Mouse (Mus musculus) C2C12 (cell line): ENCODE measurements around the gene E130218I03Rik. TPM values are rescaled to one million over a fixed set of nuclear protein-coding genes. Genes with fewer than 3 reads are reported as not detected.

Source experiments
- H3K27me3 ChIP-seq: one replicate; pipeline ENCODE4 v1.6.1; 2011; ENCODE audit not compliant: control insufficient read depth, insufficient read depth, insufficient read length
- H3K36me3 ChIP-seq: one replicate; pipeline ENCODE4 v1.6.1; 2011; ENCODE audit not compliant: control insufficient read depth, insufficient read depth
- H3K4me3 ChIP-seq: one replicate; pipeline ENCODE4 v1.5.1; 2011; ENCODE audit warnings: mild to moderate bottlenecking, control low read depth; ENCODE audit not compliant: poor library complexity, insufficient read depth, severe bottlenecking
- H3K79me2 ChIP-seq: one replicate; pipeline ENCODE4 v1.6.1; 2011; ENCODE audit not compliant: control insufficient read depth, insufficient read depth
- H3K79me3 ChIP-seq: one replicate; pipeline ENCODE4 v1.6.1; 2011; ENCODE audit warnings: low read depth, control low read depth
- H3ac ChIP-seq: one replicate; pipeline ENCODE3; 2011; ENCODE audit warnings: low read depth; ENCODE audit not compliant: control insufficient read depth, insufficient read length
- CEBPB ChIP-seq: IDR thresholded peaks from one replicate; pipeline ENCODE4 v1.6.1; 2011; ENCODE audit warnings: low read depth, mild to moderate bottlenecking, control low read depth, moderate library complexity
- CTCF ChIP-seq: IDR thresholded peaks from one replicate; pipeline ENCODE4 v1.5.1; 2011; ENCODE audit not compliant: control insufficient read depth, insufficient read depth, insufficient read length
- FOSL1 ChIP-seq: IDR thresholded peaks from one replicate; pipeline ENCODE4 v1.8.0; 2011; ENCODE audit warnings: mild to moderate bottlenecking, low read length; ENCODE audit not compliant: poor library complexity, insufficient read depth, severe bottlenecking
- MAX ChIP-seq: IDR thresholded peaks from one replicate; pipeline ENCODE4 v1.6.1; 2011; ENCODE audit warnings: mild to moderate bottlenecking, control low read depth
- MYOD1 ChIP-seq: IDR thresholded peaks from one replicate; pipeline ENCODE4 v1.6.1; 2011; ENCODE audit warnings: low read depth; ENCODE audit not compliant: control insufficient read depth, insufficient read length
- MYOG ChIP-seq: IDR thresholded peaks from one replicate; pipeline ENCODE4 v1.6.1; 2011; ENCODE audit not compliant: control insufficient read depth, insufficient read length; ENCODE audit errors: extremely low read depth
- USF1 ChIP-seq: IDR thresholded peaks from one replicate; pipeline ENCODE4 v1.6.1; 2011; ENCODE audit warnings: low read depth, mild to moderate bottlenecking, control low read depth, moderate library complexity
- polyA plus RNA-seq: library from polyadenylated mRNA; unstranded; fragments of >200 nt; fragmentation: generic; extraction: Trizol; gene quantifications from one replicate; pipeline ENCODE4 v1.2.1, GENCODE M21; 2012; ENCODE audit warnings: missing spikeins

E130218I03Rik gene
- polyA plus RNA-seq, 1 experiment = 0.36 TPM

- H3K4me3 ChIP-seq = no peak overlapping the region
- no peak overlapping the region for H3ac ChIP-seq
- H3K27me3 ChIP-seq = peaks cover 6% of the 10 kb centered on the region
- no peak for TF ChIP-seq FOSL1
- no peak for TF ChIP-seq MAX
- TF ChIP-seq CEBPB = no peak
- no peak for TF ChIP-seq USF1
- no peak for TF ChIP-seq MYOG
- no peak for TF ChIP-seq CTCF
- no peak for TF ChIP-seq MYOD1
- no peaks in the 10 kb centered on the region for H3K36me3 ChIP-seq
- no peaks in the 10 kb centered on the region for H3K79me3 ChIP-seq
- no peaks in the 10 kb centered on the region for H3K79me2 ChIP-seq
Observed at GRCm38 (mm10) chr4:134238686-134239085, 4.8 kb upstream of the E130218I03Rik start.

GRCm38 (mm10) chr4:134245148-134245843 lies 1.8 kb downstream of the E130218I03Rik start, which contains the start of gene Zfp593:
Gene Zfp593, minus strand, starts transcription at chr4:134245592.
- Histone ChIP-seq H3K79me2 (peaks cover 12% of the 10 kb centered on the region), H3K4me3 (peak within 1 kb of the TSS; percentile 60), H3K27me3 (peaks cover 26% of the 10 kb centered on the region), H3K79me3 (peaks cover 3% of the 10 kb centered on the region), H3ac (peak within 1 kb of the TSS; percentile 89), H3K36me3 (no peaks in the 10 kb centered on the region)
- TF ChIP-seq MYOD1 (no peak), FOSL1 (no peak), CTCF (peak; percentile 68), MAX (peak; percentile 80), USF1 (peak; percentile 20), CEBPB (no peak)

GRCm38 (mm10) chr4:134246256-134246655 lies 2.8 kb downstream of the E130218I03Rik start:
- H3K27me3 ChIP-seq = peaks cover 36% of the 10 kb centered on the region
- no peaks in the 10 kb centered on the region for H3K36me3 ChIP-seq
- no peak overlapping the region for H3ac ChIP-seq
- peaks cover 3% of the 10 kb centered on the region for H3K79me3 ChIP-seq
- no peak for TF ChIP-seq CTCF
- no peak for TF ChIP-seq MYOD1
- no peak for TF ChIP-seq MYOG
- no peak for TF ChIP-seq MAX
- TF ChIP-seq CEBPB = no peak
- TF ChIP-seq FOSL1 = no peak
- no peak for TF ChIP-seq USF1
- peaks cover 12% of the 10 kb centered on the region for H3K79me2 ChIP-seq
- H3K4me3 ChIP-seq = no peak overlapping the region

GRCm38 (mm10) chr4:134246719-134247258 lies 3.3 kb downstream of the E130218I03Rik start, which contains the start of gene Gm30191:
Gene Gm30191, plus strand, starts transcription at chr4:134246935.
- Histone ChIP-seq H3K4me3 (no peak within 1 kb of the TSS), H3K27me3 (peaks cover 41% of the 10 kb centered on the region), H3K79me2 (peaks cover 12% of the 10 kb centered on the region), H3ac (no peak within 1 kb of the TSS), H3K36me3 (no peaks in the 10 kb centered on the region), H3K79me3 (peaks cover 3% of the 10 kb centered on the region)
- TF ChIP-seq FOSL1 = no peak
- TF ChIP-seq USF1 = no peak

GRCm38 (mm10) chr4:134249651-134250050 lies 6.2 kb downstream of the E130218I03Rik start:
- Histone ChIP-seq H3K4me3 (no peak overlapping the region), H3K79me3 (peaks cover 3% of the 10 kb centered on the region), H3ac (no peak overlapping the region), H3K79me2 (peaks cover 5% of the 10 kb centered on the region), H3K36me3 (no peaks in the 10 kb centered on the region), H3K27me3 (peaks cover 69% of the 10 kb centered on the region)
- TF ChIP-seq MYOG (no peak), FOSL1 (no peak), CTCF (peak; percentile 96), MAX (no peak)
